Mouse (Mus musculus): ENCODE data around the gene Il1f8.
"Not testable (repeated sequence)": the region's sequence is repeated elsewhere in the genome, so short reads cannot be mapped to it uniquely, and the experiment has no call there.

Gene Il1f8
- long read RNA-seq, experiment 1: 0 reads
- long read RNA-seq, experiment 2: 0 reads

GRCm38 (mm10) chr2:24152861-24153260 lies at the start of gene Il1f8:
Il1f8 (plus strand) TSS chr2:24153161.
- intact Hi-C loops (cut with DNase I): no loop called here

GRCm38 (mm10) chr2:24103619-24104289 lies 49.2 kb upstream of the Il1f8 start:
- intact Hi-C loops (cut with DNase I): no loop called here

GRCm38 (mm10) chr2:24109085-24109484 lies 43.9 kb upstream of the Il1f8 start:
- intact Hi-C loops (cut with DNase I): no loop called here

GRCm38 (mm10) chr2:24134373-24134772 lies 18.6 kb upstream of the Il1f8 start:
- intact Hi-C loops (cut with DNase I): no loop called here

- intact Hi-C loops (cut with DNase I): not testable (repeated sequence)
Measured at GRCm38 (mm10) chr2:24181683-24182331, 28.8 kb downstream of the Il1f8 start.

GRCm38 (mm10) chr2:24182423-24183147 lies 29.6 kb downstream of the Il1f8 start:
- intact Hi-C loops (cut with DNase I): not testable (repeated sequence)

- intact Hi-C loops (cut with DNase I): not testable (repeated sequence)
Measured at GRCm38 (mm10) chr2:24184092-24184491, 31.1 kb downstream of the Il1f8 start.

GRCm38 (mm10) chr2:24186176-24186575 lies 33.2 kb downstream of the Il1f8 start, which contains the start of gene Il1f9:
Il1f9 (plus strand) TSS chr2:24186476.
- intact Hi-C loops (cut with DNase I): no loop called here

- intact Hi-C loops (cut with DNase I): no loop called here
Measured at GRCm38 (mm10) chr2:24187585-24187984, 34.6 kb downstream of the Il1f8 start.

- intact Hi-C loops (cut with DNase I): no loop called here
Measured at GRCm38 (mm10) chr2:24188189-24188588, 35.2 kb downstream of the Il1f8 start.
